Mouse (Mus musculus) cerebellum, adult 2 months (tissue): ENCODE results near the gene Gm6583.

Experiments
- CTCF ChIP-seq: fragments of 200-500 bp; IDR thresholded peaks from 2 replicates; pipeline ENCODE4 v1.5.1; 2011; ENCODE audit warnings: low read depth, mild to moderate bottlenecking, control low read depth, low read length, moderate library complexity, borderline replicate concordance; ENCODE audit not compliant: insufficient read depth
- POLR2A ChIP-seq: fragments of 200-500 bp; IDR thresholded peaks from 2 replicates; pipeline ENCODE4 v1.6.1; 2011; ENCODE audit warnings: low read length, control low read depth, borderline replicate concordance; ENCODE audit not compliant: insufficient read depth

- TF ChIP-seq CTCF (no peak), POLR2A (no peak)
These were observed 26.2 kb upstream of the Gm6583 start for GRCm38 (mm10) chr5:112382042-112382441.
